Mouse (Mus musculus) retina, embryonic 14.5 days (tissue): ENCODE measurements at regions not wholly inside any gene's neighbourhood (a gene's known extent, or its start where the extent isn't known, plus 50 kb on each side); places are given as distances from the start of the nearest gene placed in this dataset.
A peak's percentile ranks its signal among the peaks of the same experiment; 100 is the strongest.

Experiments used
- DNase-seq: peaks from one replicate; pipeline ENCODE4 v3.0.0-alpha.2; 2015; ENCODE audit warnings: low spot score

GRCm38 (mm10) chr3:14952169-14952729, 66.2 kb downstream of the Car2 start:
- DNase-seq = no peak

GRCm38 (mm10) chr3:14952951-14953350, 66.9 kb downstream of the Car2 start:
- DNase-seq = no peak

- no peak for DNase-seq
Measured at GRCm38 (mm10) chr3:14957481-14957880, 71.4 kb downstream of the Car2 start.

GRCm38 (mm10) chr3:14958277-14958676, 72.2 kb downstream of the Car2 start:
- DNase-seq = no peak

- peak; percentile 9 for DNase-seq
Measured at GRCm38 (mm10) chr3:14959586-14959985, 73.5 kb downstream of the Car2 start.

GRCm38 (mm10) chr3:14964795-14965194, 78.7 kb downstream of the Car2 start:
- no peak for DNase-seq

GRCm38 (mm10) chr3:14965438-14966044, 79.5 kb downstream of the Car2 start:
- no peak for DNase-seq

GRCm38 (mm10) chr3:14967235-14967634, 81.2 kb downstream of the Car2 start:
- DNase-seq = no peak

- no peak for DNase-seq
Measured at GRCm38 (mm10) chr3:14968345-14968744, 82.3 kb downstream of the Car2 start.

- no peak for DNase-seq
Measured at GRCm38 (mm10) chr3:14969698-14970097, 83.6 kb downstream of the Car2 start.

GRCm38 (mm10) chr3:14971647-14972046, 85.6 kb downstream of the Car2 start:
- DNase-seq = no peak

GRCm38 (mm10) chr3:14974758-14975157, 88.7 kb downstream of the Car2 start:
- no peak for DNase-seq

GRCm38 (mm10) chr3:14975203-14975602, 89.1 kb downstream of the Car2 start:
- no peak for DNase-seq

GRCm38 (mm10) chr3:14979116-14979613, 93.1 kb downstream of the Car2 start:
- DNase-seq = no peak

- no peak for DNase-seq
Measured at GRCm38 (mm10) chr3:14989635-14990034, 103.6 kb downstream of the Car2 start.

GRCm38 (mm10) chr3:14993936-14994335, 107.9 kb downstream of the Car2 start:
- no peak for DNase-seq

GRCm38 (mm10) chr3:14997241-14997640, 111.2 kb downstream of the Car2 start:
- no peak for DNase-seq

- no peak for DNase-seq
Measured at GRCm38 (mm10) chr3:14998521-14998920, 112.4 kb downstream of the Car2 start.

- DNase-seq = no peak
Measured at GRCm38 (mm10) chr3:14999411-14999810, 113.3 kb downstream of the Car2 start.

GRCm38 (mm10) chr3:14999914-15000313, 113.8 kb downstream of the Car2 start:
- no peak for DNase-seq

GRCm38 (mm10) chr3:15000657-15001056, 114.6 kb downstream of the Car2 start:
- no peak for DNase-seq

- DNase-seq = no peak
Measured at GRCm38 (mm10) chr3:15007821-15008220, 121.7 kb downstream of the Car2 start.

GRCm38 (mm10) chr3:15008501-15008900, 122.4 kb downstream of the Car2 start:
- DNase-seq = no peak

GRCm38 (mm10) chr3:15009747-15010146, 123.7 kb downstream of the Car2 start:
- no peak for DNase-seq
